Mouse (Mus musculus): Measurements from ENCODE around the gene Nmnat2.

Nmnat2 gene

DNA sequence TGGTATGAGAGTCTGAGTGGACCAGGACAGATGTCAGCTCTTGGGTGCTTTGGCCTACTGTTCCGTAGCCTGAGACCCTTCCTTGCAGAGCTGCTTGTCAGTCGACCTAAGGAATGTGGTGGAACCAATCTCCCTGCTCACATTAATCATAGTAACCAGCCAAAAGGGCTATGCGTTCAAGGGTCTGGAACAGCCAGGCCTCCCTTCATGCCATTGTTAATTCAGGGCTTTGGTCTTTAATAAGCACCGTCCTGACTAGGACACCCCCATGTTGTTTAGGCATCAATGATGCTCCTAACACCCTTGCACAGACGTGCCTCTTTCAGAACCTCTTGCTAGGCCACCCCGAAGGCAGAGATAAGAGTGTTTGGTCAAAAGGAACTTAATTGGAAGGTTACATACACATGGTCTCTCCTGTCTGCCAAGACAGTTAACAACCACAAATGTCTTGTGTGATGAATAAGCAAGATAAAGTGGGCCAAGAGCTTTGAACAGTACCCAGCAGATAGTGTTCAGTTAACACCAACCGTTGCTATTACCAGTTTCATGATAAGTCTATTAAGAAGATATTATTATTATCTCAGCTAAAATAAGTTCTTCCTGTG lies 66.3 kb downstream of the Nmnat2 start:
- DNase-seq = no peak

DNA sequence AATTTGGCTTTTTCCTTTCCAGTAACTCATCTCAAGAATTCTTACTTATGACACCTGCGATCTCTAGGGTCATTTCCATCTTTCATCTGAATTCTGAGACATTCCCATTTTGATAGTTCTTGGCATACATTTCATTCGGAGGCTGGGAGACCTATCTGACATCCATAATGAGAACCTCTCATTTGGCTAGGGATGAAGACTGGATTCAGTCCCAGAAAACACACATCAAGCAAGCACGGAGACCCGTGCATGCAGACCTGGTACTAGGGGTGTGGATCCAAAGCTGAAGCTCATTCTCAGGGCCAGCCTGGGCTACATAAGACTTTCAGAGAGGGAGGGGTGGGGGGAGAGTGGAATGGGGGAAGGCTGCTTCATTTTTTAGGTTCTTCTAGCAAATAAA lies 68.2 kb downstream of the Nmnat2 start:
- DNase-seq = no peak

DNA sequence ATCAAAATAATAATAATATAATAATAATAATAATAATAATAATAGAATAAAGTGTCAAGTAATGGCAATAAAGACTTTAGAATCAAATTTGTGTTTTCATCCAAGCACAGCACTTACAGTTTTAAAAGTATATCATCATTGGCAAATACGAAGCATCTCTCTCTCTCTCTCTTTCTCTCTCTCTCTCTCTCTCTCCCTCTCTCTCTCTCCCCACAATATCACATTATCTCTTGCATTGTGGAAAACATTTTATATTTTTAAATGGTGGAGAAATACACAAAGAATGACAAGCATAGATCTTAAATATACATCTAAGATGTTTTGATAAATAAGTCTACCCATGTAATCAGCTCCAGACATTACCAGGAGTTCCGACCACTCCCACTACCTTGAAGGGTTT lies 69.1 kb downstream of the Nmnat2 start:
- no peak for DNase-seq

DNA sequence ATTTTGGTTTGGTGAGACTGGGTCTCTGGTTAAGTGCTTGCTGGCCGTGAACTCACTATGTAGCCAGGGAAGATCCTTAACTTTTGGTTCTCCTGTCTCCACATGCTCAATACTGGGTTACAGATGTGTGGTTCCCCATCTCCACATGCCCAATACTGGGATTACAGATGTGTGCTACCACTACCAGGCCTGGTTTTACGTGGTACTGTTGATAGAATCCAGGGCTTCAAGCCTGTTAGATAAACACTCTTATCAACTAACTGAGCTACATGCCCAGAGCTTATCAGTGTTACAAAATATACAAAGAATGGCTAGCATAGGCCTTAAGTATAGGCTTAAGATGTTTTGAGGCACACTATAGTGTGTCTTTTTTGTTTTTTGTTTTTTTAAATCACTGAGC lies 69.7 kb downstream of the Nmnat2 start:
- DNase-seq = no peak

DNA sequence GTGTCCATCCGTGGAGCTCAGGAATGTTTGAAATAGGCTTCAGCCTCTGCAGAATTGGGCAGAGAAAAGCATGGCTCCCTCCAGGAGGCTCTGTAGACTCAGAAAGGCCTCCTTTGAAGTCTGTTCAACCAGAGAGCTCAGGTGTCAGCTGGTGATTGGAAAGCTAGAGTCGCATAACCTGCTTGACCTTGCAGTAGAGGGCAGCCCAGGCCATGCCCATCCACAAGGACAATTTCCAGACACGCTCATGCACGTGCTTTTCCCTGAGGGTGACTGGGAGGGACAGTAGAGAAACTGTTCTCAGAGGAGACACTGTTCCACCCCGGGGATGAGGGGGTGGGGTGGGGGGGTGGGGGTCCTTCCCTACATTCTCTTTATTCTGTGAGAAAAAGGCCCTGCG lies 76.6 kb downstream of the Nmnat2 start:
- DNase-seq = no peak

DNA sequence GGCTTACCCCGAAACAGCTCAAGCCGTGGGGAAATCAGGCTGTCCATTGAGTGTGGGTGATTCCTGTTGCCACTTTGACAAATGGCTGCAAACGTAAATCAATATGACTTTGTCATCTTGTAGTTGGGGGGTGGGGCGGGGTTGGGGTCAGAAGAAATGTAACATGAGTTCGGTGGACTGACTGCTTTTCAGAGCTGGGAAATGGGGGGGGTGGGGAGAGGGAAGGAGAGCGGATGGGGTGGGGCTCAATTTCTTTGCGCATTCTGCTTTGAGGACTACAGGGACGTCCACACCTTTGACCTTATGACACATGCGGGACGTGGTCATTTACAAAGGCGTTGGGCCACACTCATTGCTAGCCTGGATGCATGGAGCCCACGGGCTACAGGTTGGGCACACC lies 77.2 kb downstream of the Nmnat2 start:
- DNase-seq = no peak

DNA sequence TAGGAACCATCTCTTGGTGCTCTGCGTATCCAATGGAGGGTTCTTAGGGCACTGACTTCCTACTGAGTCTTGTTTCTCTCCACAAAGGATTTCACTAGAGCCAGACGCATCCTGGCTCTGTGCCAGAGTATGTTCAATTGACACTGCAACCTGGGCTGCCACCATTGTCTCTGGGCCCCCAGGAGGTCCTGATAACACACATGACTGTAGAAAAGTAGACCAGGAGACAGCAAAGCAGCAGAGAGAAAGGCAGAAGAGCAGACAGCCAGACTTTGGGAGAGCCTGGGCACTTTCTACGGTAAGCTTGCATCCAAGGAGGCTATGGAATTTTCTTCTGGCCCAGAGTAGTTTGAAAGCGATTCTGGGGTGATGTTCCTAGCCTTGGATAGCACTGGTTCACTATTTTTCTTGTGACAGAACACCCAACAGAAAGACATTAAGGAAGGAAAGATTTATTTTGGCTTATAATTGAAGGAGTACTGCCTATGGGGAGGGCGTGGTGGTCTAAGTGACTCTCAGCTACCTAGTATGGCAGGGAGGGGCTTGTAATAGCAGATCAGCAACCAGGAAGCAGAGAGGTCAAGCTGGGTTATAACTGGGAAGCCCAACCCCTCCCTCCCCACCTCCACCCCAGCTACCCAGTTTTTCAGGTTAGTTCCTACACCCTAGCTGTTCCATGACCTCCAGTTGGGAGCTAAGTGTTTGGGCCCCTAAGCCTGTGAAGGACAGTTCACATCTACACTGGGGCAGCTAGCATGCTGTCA lies 78.5 kb downstream of the Nmnat2 start:
- DNase-seq = no peak

DNA sequence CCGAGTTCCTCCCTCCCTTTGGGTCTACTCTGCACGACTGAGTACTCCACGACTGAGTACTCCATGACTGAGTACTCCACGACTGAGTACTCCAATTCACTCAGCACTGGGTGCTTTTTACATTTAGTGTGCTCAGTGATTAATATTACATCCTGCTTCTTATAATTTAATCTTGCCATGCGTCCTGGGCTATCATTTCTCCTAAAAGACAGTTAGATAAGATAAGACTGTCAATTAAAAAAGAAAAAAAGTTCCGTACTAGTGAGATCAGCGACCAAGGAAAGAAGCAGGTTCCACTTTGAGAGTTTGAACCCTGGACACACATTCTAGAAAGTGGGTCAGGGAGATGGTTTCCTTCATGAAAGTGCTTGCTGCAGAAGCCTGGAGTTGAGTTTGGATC lies 79.3 kb downstream of the Nmnat2 start:
- no peak for DNase-seq

DNA sequence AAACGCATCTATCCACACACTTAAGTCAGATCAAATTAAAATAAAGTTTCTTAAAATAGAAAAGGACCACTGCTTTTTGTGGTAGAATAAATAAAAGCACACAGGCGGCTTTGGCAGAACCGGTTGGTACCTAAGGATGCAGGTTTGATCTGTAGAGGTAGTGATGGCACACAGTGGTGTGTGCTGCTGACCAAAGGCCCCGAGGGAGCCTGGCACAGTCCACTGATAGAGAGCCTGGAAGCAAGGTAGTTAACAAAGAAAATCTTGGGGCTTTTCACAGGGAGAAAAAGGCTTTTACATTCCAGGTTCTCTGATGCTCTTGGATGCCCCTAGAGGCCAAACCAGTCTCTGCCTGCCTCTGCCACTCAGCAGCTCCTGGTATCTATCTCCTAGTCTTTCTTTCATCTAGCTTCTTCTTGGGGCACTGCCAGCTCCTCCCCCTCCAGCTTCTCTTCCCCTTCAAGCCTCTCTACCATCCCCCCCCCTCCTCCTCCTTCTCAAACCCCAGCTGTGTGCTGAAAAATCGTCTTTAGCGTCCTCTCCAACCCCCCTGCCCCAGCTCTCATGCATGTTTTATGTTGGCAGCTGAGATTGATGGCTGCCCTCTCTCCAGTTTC lies 80.6 kb downstream of the Nmnat2 start:
- peak in 1 of 2 experiments; percentile 53 for DNase-seq

DNA sequence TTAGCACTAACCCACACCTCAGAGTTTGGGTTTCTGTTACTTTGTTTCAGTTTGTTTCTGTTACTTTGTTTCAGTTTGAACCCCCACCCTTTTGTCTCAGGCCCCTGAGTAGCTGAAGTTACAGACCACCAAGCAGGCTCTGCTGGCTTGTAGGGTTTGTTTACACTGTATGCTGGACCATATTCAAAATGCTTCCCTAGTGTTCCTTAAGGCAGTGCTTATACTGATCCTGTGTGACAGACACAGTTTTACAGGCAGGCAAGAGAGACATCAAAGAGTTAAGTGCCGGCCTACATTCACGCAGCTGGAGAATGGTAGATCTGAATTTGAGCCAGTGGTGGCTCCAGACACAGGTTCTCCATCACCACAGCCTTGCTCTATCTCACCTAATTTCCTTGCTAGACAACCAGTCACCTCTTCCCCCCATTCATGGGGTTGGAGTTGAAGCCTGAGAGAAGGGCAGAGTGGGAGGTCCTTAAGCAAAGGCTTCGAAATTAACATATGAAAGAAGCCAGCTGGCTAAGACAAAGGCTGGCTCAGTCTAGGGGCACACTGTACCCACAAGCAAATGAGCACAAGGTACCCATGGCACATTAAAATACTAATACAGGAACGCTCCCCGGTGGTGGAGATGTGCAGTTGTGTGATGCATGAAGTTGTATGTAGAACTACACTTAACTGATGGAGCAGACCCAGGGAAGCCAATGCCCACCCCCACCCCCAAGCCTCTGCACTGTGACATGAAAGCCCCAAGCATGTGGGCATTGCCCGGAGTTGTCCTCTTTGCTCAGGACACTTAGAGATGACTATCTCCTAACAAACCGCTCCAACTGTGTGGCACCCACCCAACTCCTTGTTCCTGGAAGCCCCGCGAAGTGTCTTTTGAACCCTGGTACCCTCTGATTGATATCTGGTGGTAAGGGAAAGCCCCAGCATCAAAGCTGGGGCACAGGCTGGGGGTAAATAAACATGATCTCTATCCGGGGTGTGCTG lies 82.9 kb downstream of the Nmnat2 start:
- no peak for DNase-seq

DNA sequence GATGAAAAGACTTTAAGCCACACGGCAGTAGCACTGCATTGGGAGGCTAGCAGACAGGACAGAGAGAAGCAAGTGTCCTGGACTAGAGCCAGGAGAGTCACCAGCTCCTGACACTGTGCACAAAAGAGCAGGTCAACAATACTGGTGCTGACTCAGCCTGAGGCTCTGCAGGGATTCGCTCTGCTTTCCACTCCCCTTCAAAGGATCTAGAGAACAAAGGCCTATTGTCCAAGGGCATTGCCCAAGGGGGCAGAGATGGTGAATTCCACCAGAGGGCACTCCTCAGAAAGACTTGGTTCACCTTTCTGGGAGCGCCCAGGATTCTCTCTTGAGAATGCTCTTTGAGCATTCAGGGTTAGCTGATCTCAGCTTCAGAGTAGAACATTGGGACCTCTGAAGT lies 85.3 kb downstream of the Nmnat2 start:
- DNase-seq = no peak

DNA sequence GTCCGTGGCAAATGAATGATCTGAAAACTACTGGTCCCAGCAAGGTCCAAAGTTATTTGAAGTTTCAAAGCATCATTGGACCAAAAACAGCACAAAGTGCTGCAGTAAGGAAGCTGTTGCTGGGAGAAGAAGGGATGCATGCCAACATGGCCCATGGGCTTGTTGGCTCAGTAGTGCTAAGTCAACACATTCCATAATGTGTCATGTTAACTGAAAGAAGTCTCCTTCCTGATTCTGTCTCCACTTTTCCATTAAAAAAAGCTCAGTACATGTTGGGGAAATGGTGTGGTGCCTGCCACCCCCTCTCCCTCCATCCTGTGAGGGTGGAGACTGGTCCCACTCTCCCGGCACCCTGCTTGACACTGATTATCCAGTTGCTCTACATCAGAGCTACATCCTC lies 86.3 kb downstream of the Nmnat2 start:
- no peak for DNase-seq

DNA sequence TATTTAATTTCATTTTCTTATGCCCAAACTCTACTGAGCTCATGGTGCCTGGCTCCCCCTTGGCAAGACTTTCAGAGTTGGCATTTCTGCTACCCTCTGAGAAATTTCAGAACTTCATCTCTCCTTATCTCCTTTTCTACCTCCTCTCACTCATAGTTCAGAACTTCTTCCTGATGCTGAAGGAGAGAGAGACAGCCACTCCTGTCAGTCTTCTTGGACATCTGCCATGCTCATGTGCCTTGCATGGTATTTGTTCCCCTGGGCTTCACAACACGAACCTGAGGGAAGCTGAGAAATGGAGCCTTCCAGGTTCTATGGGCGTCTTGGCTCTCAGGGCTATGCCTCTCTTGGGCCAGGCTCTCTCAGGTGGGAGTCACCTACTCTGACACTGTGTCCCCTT lies 87.5 kb downstream of the Nmnat2 start:
- DNase-seq = no peak

DNA sequence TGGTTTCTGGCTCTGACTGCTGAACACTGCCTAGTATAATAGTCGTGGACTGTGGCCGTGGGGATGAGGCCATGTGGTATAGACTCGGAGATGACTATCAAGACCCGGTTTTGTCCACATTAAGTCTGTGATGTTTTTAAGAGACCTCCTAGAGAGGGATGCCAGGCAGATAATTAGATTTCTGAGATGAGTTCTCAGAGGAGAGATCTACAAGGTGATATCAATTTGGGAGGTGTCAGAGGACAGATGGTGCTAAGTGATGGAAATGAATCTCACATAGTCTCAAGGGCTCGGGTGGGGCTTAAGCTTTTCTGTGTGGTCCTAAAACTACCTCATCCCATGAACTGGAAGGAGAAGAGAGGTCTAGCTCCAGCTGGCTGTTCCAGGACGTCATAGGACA lies 88.5 kb downstream of the Nmnat2 start:
- DNase-seq = no peak

DNA sequence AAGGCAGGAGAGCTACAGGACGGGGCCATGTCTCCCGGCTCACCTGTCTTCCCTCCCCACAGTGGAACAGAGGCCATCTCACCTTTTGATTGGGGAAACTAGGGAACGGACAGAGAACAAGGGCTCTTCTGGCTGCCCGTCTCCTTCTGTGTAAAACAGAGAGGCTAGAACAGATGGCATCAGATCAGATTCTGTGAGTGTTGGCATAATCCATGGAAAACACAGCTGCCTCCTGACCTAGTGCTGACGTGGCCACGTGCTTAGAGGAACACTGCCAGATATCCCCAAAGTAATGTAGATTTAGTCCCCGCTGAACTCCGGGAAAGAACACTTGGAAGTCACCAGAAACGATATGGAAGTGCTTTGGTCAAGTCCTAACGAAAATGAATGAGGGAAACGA lies 90.6 kb downstream of the Nmnat2 start:
- no peak for DNase-seq

DNA sequence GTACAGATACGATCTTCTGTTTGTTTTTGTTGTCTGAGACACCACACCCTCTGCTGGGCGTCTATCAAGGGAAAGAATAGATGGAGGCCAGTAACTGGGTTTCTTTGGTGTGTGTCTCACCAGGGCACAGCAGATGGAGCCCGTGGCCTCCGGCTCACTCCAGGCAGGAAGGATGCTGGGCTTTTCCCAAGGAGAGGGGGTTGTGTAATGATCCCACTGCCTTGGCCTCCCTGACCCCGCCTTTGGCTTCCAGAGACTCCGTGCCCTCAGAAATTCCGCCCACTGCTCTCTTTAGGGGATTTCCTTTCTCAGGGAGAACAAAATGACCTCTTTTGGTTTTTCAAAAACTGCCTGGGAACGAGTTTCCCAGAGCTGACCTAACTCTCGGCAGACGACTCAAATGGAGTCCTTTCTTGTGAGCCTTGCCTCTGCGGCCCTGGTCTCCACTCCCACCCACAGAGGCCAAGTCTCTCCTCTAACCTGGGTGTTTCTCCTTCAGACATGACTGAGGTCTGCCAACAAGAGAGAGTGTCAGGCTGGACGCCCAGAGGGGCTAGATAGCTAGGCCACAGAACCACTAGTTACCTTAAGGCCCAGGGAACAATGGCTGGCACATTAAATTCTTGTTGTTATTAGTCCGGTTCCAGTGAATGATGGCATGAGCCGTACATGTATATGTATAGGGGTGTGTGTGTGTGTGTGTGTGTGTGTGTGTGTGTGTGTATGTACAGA lies 93.5 kb downstream of the Nmnat2 start:
- DNase-seq = peak; percentile 34 to 39

DNA sequence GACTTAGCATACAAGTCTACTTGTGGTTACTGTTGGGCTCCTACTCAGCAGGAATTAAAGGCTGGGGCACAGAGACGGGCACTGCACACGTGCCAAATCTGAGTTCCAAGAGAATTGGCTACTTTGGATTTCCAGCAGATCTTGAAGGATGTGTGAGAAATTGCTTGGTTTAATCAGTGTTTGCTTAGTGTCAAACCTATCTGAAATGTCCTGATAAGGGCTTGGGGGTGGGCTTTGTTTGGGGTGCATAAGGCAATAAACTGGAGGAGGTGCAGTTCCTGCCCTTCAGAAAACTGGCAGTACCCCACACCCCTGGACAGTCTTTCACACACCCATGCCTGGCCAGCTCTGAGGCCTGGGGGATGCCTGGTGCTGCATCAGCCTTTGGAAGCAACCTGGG lies 94.7 kb downstream of the Nmnat2 start:
- DNase-seq = no peak

DNA sequence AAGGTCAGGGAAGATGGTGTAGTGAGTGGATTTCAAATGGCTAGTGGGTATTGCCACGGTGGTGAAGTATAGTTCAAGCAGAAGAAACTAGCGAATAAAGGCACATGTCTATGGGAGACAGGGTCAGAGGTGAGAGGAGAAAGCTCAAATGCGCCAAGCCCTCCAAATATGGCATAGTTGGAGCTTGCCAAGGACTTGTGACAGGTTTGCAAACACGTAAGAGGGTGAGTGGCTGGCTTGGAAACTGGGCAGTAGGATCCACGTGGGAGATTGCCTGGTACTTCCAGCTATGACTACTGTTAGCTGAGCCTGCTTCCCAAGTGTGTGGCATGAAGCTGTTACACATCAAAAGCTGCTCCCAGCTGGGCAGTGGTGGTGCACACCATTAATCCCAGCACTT lies 96.7 kb downstream of the Nmnat2 start:
- DNase-seq = no peak

DNA sequence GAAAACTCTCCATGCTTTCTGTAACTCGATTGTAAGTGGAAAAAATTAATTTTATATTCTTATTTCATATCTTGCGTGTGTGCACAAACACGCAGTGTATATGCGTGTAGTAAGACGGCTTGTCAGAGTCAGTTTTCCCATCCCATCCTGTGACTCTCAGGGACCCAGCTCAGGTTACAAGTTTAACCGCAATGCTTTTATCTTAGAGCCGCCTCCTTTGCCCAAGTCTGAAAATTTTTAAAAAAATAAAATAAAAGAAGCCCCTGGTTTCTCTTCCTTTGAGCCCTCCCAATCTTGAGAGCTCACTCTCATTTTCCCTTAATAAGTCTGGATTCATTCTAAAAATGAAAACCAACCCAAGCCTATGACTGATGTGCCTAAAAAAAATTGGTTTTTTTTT lies 98.8 kb downstream of the Nmnat2 start:
- no peak for DNase-seq

DNA sequence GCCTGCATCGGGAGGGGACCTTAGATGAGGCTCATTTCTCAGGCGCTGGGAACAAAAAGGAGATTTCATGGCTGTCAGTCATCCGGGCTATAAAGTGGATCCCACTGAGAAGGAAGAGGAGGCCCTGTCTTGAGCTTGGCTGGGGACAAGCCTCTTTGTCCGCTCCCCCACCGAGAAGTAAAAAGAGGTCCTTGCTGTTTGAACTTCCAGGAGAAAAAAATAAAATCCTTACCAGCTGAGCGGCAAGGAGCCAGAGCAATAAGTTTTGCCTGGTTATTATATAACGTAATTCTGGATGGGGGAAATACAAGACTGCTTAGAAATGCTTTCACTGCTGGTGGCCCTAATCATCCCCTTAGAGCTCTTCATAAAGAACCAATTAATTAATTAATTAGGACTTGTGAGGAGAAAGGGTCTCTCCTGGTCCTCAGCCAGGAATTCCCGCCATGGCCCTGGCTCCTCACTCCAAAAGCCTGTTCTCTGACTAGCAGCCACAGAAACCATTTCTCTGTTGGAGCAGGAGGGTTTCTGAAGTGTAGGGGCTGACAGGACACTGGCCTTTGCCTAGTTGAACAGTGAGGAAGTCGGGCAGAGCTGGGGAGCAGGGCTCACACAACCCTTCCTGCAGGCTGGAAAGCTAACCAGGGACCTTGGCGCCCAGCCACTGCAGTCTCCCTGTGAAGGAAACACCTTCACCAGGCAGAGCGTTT lies 99.5 kb downstream of the Nmnat2 start:
- DNase-seq = no peak

DNA sequence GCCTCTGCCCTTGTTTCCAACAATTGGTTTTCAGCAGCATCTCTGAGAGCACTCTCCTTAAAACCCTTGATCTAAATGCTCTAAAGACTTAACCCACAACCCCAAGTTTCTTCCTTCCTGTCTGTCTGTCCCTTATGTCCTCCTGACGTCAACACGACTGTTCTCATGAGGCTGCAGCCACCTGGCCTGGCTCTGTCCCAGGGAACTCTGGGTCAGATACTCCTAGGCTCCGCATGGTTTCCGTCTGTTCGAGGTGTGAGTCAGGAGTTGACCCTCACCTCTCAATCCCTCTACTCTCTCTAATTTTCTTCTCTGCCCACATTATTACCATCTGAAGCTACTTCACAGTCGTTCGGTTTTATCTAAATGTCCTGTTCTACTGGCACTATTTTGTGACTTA lies 103.5 kb downstream of the Nmnat2 start:
- no peak for DNase-seq

DNA sequence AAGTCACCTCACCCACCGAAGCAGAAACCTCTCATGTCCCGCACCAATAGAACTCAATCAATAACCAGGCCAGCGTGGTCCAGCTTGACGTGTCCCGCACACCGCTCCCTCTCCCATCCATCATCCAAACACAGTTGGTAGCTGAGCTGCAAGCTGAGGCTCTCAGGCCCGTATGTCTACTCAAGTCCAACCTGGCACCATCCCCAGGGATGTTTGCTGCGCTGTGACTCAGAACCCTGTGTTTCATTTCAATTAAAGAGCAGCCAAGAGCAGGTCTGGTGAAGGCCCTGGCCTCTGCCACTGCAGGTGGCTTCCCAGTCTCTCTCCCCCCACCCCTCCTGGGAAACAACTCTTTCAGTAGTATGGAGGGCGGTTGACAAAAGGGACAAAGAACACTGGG lies 104.8 kb downstream of the Nmnat2 start:
- no peak for DNase-seq
